Mouse (Mus musculus): ENCODE results near the gene Mcm3. TPM values are rescaled to one million over a fixed set of nuclear protein-coding genes. Genes with fewer than 3 reads are reported as not detected.

The Mcm3 gene
- polyA plus RNA-seq, 1 experiment, result 40.8 TPM

DNA sequence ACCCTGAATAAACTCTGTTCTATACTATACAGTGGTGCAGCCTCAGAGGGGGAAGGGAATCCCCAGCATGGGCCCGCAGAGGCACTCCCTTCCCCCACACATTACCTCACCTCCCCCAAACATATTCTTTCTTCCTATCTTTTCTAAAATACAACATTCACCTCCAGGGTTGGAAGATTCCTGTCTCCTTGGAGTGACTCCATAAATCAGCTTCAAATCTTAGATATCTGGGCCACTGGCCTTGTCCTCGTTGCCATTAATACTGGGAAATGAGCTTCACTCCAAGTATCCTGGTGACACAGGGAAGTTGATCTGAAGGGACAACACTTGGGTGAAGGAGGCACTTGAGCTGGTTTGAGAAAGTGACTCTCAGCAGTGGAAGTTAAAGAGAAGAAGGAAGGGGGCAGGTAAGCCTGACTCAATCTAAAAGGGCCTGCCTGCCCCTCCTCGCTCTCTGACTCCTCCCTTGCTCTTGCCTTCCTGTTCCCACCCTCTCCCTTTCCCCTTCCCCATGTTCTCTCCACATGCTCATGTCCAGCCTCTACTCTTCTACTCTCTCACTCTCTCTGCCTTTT, 16.5 kb upstream of the Mcm3 start:
- no peak for TF ChIP-seq POLR2A (IDR thresholded peaks at IDR 0.05; ENCODE audit: low read depth, low read length)
- TF ChIP-seq CTCF (IDR thresholded peaks at IDR 0.05; ENCODE audit: borderline replicate concordance, insufficient read depth, low read length), result no peak
- Histone ChIP-seq H3K4me1 (ENCODE audit: control insufficient read depth, insufficient read depth, low read length) (no peaks in the 10 kb centered on the region), H3K27ac (ENCODE audit: insufficient read depth, low read length) (no peak overlapping the region), H3K4me3 (ENCODE audit: insufficient read depth, low read length) (no peak overlapping the region)

DNA sequence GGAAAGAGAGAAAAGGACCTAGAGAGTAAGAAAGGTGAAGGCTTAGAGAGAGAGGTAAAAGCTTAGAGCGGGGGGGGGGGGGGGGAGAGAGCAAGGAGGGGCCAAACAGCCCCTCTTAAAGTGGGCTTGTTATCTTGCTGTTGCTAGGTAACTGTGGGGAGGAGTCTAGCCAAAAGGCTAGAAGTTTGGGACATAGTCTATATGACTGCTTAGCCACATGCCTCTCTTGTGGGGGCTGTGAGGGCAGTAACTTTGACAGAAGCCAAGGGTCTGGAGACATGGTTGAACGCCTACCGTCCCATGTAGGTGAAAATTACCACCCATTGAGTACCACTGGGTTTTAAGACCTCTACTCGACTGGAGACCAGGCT, 13.0 kb upstream of the Mcm3 start:
- Histone ChIP-seq H3K4me3 (ENCODE audit: insufficient read depth, low read length) (no peak overlapping the region), H3K4me1 (ENCODE audit: control insufficient read depth, insufficient read depth, low read length) (no peaks in the 10 kb centered on the region), H3K27ac (ENCODE audit: insufficient read depth, low read length) (no peak overlapping the region)
- TF ChIP-seq CTCF (IDR thresholded peaks at IDR 0.05; ENCODE audit: borderline replicate concordance, insufficient read depth, low read length) (no peak), POLR2A (IDR thresholded peaks at IDR 0.05; ENCODE audit: low read depth, low read length) (no peak)

DNA sequence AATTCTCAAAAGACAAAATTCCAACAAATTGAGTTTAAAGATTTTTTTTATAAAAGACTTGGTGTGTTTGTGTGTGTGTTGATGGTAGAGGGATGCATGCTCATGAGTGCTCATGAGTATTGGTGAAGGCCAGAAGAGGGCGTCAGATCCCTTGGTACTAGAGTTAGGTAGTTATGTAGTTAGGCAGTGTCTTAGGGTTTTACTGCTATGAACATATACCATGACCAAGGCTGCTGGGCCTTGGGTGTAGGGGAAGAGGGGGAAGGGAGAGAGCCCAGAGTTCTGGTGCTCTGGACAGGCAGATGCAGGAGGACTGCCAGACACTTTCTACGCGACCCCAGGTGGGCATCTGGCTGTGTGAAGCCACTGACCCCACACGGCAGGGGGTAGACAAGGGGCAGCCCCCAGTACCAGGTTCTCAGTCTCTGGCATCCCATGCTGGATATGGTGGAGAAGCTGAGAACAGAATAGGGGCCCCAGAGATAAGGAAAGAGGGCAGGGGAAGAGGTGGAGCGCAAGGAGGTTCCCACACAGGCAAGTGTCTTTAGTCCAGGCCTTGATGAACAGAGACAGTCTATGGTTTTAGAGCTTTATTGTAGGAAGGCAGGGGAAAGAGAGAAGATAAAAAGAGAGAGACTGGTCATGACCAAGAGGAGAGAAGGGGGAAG, 12.5 kb upstream of the Mcm3 start:
- TF ChIP-seq POLR2A (IDR thresholded peaks at IDR 0.05; ENCODE audit: low read depth, low read length), result no peak
- no peak for TF ChIP-seq CTCF (IDR thresholded peaks at IDR 0.05; ENCODE audit: borderline replicate concordance, insufficient read depth, low read length)
- Histone ChIP-seq H3K27ac (ENCODE audit: insufficient read depth, low read length) (no peak overlapping the region), H3K4me1 (ENCODE audit: control insufficient read depth, insufficient read depth, low read length) (no peaks in the 10 kb centered on the region), H3K4me3 (ENCODE audit: insufficient read depth, low read length) (no peak overlapping the region)

GRCm38 (mm10) chr1:20830546-20830945, 10.4 kb upstream of the Mcm3 start:
- TF ChIP-seq POLR2A (IDR thresholded peaks at IDR 0.05; ENCODE audit: low read depth, low read length), result no peak
- no peak for TF ChIP-seq CTCF (IDR thresholded peaks at IDR 0.05; ENCODE audit: borderline replicate concordance, insufficient read depth, low read length)
- no peak overlapping the region for H3K4me3 ChIP-seq (ENCODE audit: insufficient read depth, low read length)
- H3K4me1 ChIP-seq (ENCODE audit: control insufficient read depth, insufficient read depth, low read length), result no peaks in the 10 kb centered on the region
- no peak overlapping the region for H3K27ac ChIP-seq (ENCODE audit: insufficient read depth, low read length)

DNA sequence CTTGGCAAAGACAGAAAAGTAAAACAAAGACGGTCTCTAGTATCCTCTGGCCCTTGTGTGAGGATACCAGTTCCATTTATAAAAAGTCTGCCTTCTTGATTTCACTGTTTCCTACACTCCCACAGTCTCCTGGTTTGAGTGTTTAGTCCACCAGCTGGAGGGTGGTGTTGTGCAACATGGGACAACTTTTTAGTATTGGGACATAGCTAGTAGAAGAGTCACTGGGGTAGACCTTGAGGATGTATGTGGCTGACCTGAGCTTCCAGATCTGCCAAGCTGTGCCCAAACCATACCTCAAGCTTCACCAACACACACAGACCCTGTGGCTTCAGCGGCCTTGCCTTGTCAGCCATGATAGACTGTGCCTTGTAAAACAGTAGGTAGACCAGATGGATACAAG, 7.9 kb upstream of the Mcm3 start:
- no peak overlapping the region for H3K4me3 ChIP-seq (ENCODE audit: insufficient read depth, low read length)
- no peaks in the 10 kb centered on the region for H3K4me1 ChIP-seq (ENCODE audit: control insufficient read depth, insufficient read depth, low read length)
- no peak for TF ChIP-seq POLR2A (IDR thresholded peaks at IDR 0.05; ENCODE audit: low read depth, low read length)
- TF ChIP-seq CTCF (IDR thresholded peaks at IDR 0.05; ENCODE audit: borderline replicate concordance, insufficient read depth, low read length), result no peak
- H3K27ac ChIP-seq (ENCODE audit: insufficient read depth, low read length), result no peak overlapping the region

DNA sequence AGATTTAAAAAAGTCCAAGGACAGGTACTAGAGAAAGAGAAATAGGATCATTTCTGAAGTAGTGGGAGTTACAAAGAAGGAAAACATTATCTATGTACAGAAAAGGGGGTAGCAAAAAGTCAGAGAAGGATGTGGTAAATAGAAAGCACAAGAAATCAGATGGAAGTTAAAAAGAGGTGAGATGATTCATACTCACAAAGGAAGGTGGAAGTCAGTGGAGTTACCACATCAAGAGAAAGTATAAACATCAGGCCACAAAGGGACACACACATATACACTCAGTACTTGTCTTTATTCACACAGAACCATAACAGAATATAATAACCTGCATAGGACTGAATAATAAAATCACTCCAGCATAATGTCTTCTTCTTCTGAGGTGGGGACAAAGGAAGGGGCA, 4.9 kb upstream of the Mcm3 start:
- H3K4me3 ChIP-seq (ENCODE audit: insufficient read depth, low read length), result no peak overlapping the region
- no peaks in the 10 kb centered on the region for H3K4me1 ChIP-seq (ENCODE audit: control insufficient read depth, insufficient read depth, low read length)
- TF ChIP-seq POLR2A (IDR thresholded peaks at IDR 0.05; ENCODE audit: low read depth, low read length) (no peak), CTCF (IDR thresholded peaks at IDR 0.05; ENCODE audit: borderline replicate concordance, insufficient read depth, low read length) (no peak)
- H3K27ac ChIP-seq (ENCODE audit: insufficient read depth, low read length), result no peak overlapping the region

GRCm38 (mm10) chr1:20823906-20824305, 3.8 kb upstream of the Mcm3 start:
- H3K4me1 ChIP-seq (ENCODE audit: control insufficient read depth, insufficient read depth, low read length), result no peaks in the 10 kb centered on the region
- no peak overlapping the region for H3K4me3 ChIP-seq (ENCODE audit: insufficient read depth, low read length)
- TF ChIP-seq CTCF (IDR thresholded peaks at IDR 0.05; ENCODE audit: borderline replicate concordance, insufficient read depth, low read length), result no peak
- TF ChIP-seq POLR2A (IDR thresholded peaks at IDR 0.05; ENCODE audit: low read depth, low read length), result no peak
- no peak overlapping the region for H3K27ac ChIP-seq (ENCODE audit: insufficient read depth, low read length)

- H3K27ac ChIP-seq (ENCODE audit: insufficient read depth, low read length), result no peak overlapping the region
- H3K4me3 ChIP-seq (ENCODE audit: insufficient read depth, low read length), result no peak overlapping the region
- H3K4me1 ChIP-seq (ENCODE audit: control insufficient read depth, insufficient read depth, low read length), result no peaks in the 10 kb centered on the region
- no peak for TF ChIP-seq CTCF (IDR thresholded peaks at IDR 0.05; ENCODE audit: borderline replicate concordance, insufficient read depth, low read length)
- no peak for TF ChIP-seq POLR2A (IDR thresholded peaks at IDR 0.05; ENCODE audit: low read depth, low read length)
Measured at GRCm38 (mm10) chr1:20823471-20823870, 3.4 kb upstream of the Mcm3 start.

GRCm38 (mm10) chr1:20820959-20821358, 847 bp upstream of the Mcm3 start:
- H3K4me3 ChIP-seq (ENCODE audit: insufficient read depth, low read length), result no peak overlapping the region
- H3K4me1 ChIP-seq (ENCODE audit: control insufficient read depth, insufficient read depth, low read length), result no peaks in the 10 kb centered on the region; the same call in 1 of the 2 replicates
- TF ChIP-seq CTCF (IDR thresholded peaks at IDR 0.05; ENCODE audit: borderline replicate concordance, insufficient read depth, low read length) (no peak), POLR2A (IDR thresholded peaks at IDR 0.05; ENCODE audit: low read depth, low read length) (no peak)
- H3K27ac ChIP-seq (ENCODE audit: insufficient read depth, low read length), result no peak overlapping the region

DNA sequence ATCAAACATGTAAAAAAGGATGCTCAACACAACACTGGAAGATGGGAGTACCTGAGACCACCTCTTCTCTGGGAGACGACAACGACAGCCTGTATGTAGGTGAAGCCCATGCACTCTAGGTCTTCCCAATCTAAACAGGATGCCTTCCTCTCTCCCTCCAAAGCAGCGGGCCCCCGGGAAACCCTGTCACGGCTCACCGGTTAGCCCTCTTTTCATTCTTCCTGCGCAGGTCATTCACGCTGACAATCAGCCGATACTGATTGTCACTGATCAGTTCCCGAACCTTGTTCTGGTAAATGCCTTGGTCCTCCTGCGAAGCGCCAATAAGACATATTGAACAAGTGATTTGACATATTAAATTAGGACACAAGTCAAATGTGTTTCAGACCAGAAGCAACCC, 2.5 kb downstream of the Mcm3 start:
- Histone ChIP-seq H3K27ac (ENCODE audit: insufficient read depth, low read length) (no peak overlapping the region), H3K4me1 (ENCODE audit: control insufficient read depth, insufficient read depth, low read length) (no peaks in the 10 kb centered on the region; the same call in 1 of the 2 replicates), H3K4me3 (ENCODE audit: insufficient read depth, low read length) (no peak overlapping the region)
- TF ChIP-seq POLR2A (IDR thresholded peaks at IDR 0.05; ENCODE audit: low read depth, low read length), result no peak
- no peak for TF ChIP-seq CTCF (IDR thresholded peaks at IDR 0.05; ENCODE audit: borderline replicate concordance, insufficient read depth, low read length)

Measured in embryonic fibroblast, embryonic 13.5 days (primary cell).